Mouse (Mus musculus) testis, adult 2 months (tissue): Measurements from ENCODE around the gene Rhod.

Source experiments
- CTCF ChIP-seq: fragments of 200-500 bp; IDR thresholded peaks from 2 replicates; pipeline ENCODE4 v1.5.1; 2012; ENCODE audit warnings: low read depth, mild to moderate bottlenecking, inconsistent platforms, low read length, moderate library complexity; ENCODE audit not compliant: control insufficient read depth, insufficient read depth, insufficient replicate concordance
- POLR2A ChIP-seq: fragments of 200-500 bp; IDR thresholded peaks from 2 replicates; pipeline ENCODE4 v1.6.1; 2012; ENCODE audit warnings: low read depth, mild to moderate bottlenecking, inconsistent platforms, low read length, moderate library complexity; ENCODE audit not compliant: control insufficient read depth

DNA sequence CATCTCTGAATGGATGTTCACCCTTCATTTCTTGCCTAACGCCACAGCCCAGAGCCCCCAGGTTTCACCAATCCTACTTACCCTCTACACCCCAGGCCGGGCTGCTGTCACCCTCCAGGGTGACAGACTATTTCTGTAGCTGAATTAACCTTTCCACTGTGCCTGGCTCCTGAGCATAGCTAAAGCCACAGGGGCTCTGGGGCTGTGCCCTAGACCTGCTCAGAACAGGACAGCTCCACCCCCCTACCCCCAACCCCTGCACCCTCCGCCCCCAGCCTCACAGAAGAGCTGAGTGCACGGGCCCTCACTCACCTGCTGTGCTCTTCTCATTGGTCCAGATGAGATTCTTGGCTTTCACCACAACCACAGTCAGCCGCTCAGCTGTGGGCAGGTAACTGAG, 12.7 kb upstream of the Rhod start:
- TF ChIP-seq POLR2A (no peak), CTCF (no peak)
